Mouse (Mus musculus) neural tube, embryonic 11.5 days (tissue): Measurements from ENCODE around the gene Agbl4. TPM values are rescaled to one million over a fixed set of nuclear protein-coding genes. Genes with fewer than 3 reads are reported as not detected.

Experiments
- ATAC-seq: fragments of 200-750 bp; cut with Nextera tagmentation; 2 replicates; pipeline ENCODE4 v1.8.0; 2017; ENCODE audit warnings: moderate number of reproducible peaks, mild to moderate bottlenecking, moderate TSS enrichment, moderate library complexity; ENCODE audit not compliant: insufficient read depth, low FRiP score, low TSS enrichment
- DNase-seq: peaks from one replicate; pipeline ENCODE4 v3.0.0-alpha.2; 2015; ENCODE audit warnings: low spot score
- H3K27ac ChIP-seq: fragments of 300-500 bp; sonication (generic); 2 replicates; pipeline ENCODE4 v1.5.1; 2014; ENCODE audit warnings: low read depth, mild to moderate bottlenecking, low read length
- H3K27me3 ChIP-seq: fragments of 300-500 bp; sonication (generic); 2 replicates; pipeline ENCODE4 v1.6.1; 2014; ENCODE audit warnings: mild to moderate bottlenecking, low read length, mixed read lengths; ENCODE audit not compliant: control insufficient read depth, insufficient read depth
- H3K36me3 ChIP-seq: fragments of 300-500 bp; sonication (generic); 2 replicates; pipeline ENCODE4 v1.6.1; 2014; ENCODE audit warnings: mild to moderate bottlenecking, low read length, moderate library complexity, mixed read lengths; ENCODE audit not compliant: control insufficient read depth, insufficient read depth
- H3K4me1 ChIP-seq: fragments of 300-500 bp; sonication (generic); 2 replicates; pipeline ENCODE4 v1.6.1; 2014; ENCODE audit warnings: low read length, mixed read lengths; ENCODE audit not compliant: control insufficient read depth, insufficient read depth
- H3K4me2 ChIP-seq: fragments of 300-500 bp; sonication (generic); 2 replicates; pipeline ENCODE4 v1.6.1; 2014; ENCODE audit warnings: low read depth, mild to moderate bottlenecking, moderate library complexity
- H3K4me3 ChIP-seq: fragments of 300-500 bp; sonication (generic); 2 replicates; pipeline ENCODE4 v1.5.1; 2014; ENCODE audit warnings: low read depth, low read length
- H3K9ac ChIP-seq: fragments of 300-500 bp; sonication (generic); 2 replicates; pipeline ENCODE4 v1.6.1; 2014; ENCODE audit warnings: mild to moderate bottlenecking, low read length
- H3K9me3 ChIP-seq: fragments of 300-500 bp; sonication (generic); 2 replicates; pipeline ENCODE4 v1.6.1; 2016; ENCODE audit warnings: low read length; ENCODE audit not compliant: control insufficient read depth
- WGBS: fragments of 180-500 bp; shearing (Covaris S2); extraction: QIAGEN DNeasy Blood & Tissue Kit; methylation state at CpG from one replicate; pipeline ENCODE4 v1.1.7; 2014; 5-methylcytosine and 5-hydroxymethylcytosine counted together
- polyA plus RNA-seq: library from polyadenylated mRNA; unstranded; fragments of >200 nt; fragmentation: Nextera tagmentation; extraction: Ambion mirVana; gene quantifications from 2 replicates; pipeline ENCODE4 v1.2.1, GENCODE M21; 2014

The Agbl4 gene
- polyA plus RNA-seq, 1 experiment from 2014 or later: 1.1 TPM

- Histone ChIP-seq H3K4me2 (no peak overlapping the region), H3K4me1 (no peaks in the 10 kb centered on the region), H3K27ac (no peak overlapping the region), H3K9me3 (no peaks in the 10 kb centered on the region), H3K9ac (no peak overlapping the region), H3K36me3 (peaks cover 8% of the 10 kb centered on the region), H3K4me3 (no peak overlapping the region), H3K27me3 (no peaks in the 10 kb centered on the region)
- DNase-seq (no peak), ATAC-seq (no peak)
- WGBS: 87% methylated on average over 5 of the region's 5 CpGs
Measured at GRCm38 (mm10) chr4:111455621-111456020, 1058.2 kb downstream of the Agbl4 start.

DNA sequence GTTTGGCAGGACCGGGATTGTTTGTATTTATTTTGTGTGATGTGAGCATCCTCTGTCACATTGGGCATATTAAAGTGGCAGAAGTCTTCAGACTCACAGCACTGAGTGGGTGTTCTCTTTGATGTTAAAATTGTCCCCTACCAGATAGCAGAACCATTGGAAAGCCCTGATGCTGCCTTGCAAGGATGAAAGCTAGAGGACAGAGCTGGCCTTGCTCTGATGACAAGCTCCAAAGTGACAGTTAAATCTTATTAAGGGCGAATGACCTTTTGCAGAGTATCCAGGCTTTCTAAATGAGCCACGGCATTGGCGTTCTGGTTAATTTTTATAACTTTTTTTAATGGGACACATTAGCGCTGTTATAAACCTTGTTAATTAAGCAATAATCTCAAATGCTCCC, 1060.1 kb downstream of the Agbl4 start:
- no peaks in the 10 kb centered on the region for H3K4me1 ChIP-seq
- DNase-seq (no peak), ATAC-seq (no peak)
- H3K9me3 ChIP-seq: no peaks in the 10 kb centered on the region
- H3K27me3 ChIP-seq: no peaks in the 10 kb centered on the region
- H3K36me3 ChIP-seq: peaks cover 8% of the 10 kb centered on the region
- H3K27ac ChIP-seq: no peak overlapping the region; the same call in 1 of the 2 replicates
- no peak overlapping the region for H3K9ac ChIP-seq
- H3K4me2 ChIP-seq: no peak overlapping the region
- no peak overlapping the region for H3K4me3 ChIP-seq
- WGBS: 74% methylated on average over 5 of the region's 5 CpGs

- H3K4me2 ChIP-seq: no peak overlapping the region
- no peaks in the 10 kb centered on the region for H3K4me1 ChIP-seq
- H3K9me3 ChIP-seq: no peaks in the 10 kb centered on the region
- H3K27me3 ChIP-seq: no peaks in the 10 kb centered on the region
- 90% methylated on average over 2 of the region's 2 CpGs for WGBS
- H3K9ac ChIP-seq: no peak overlapping the region
- ATAC-seq (no peak), DNase-seq (no peak)
- no peak overlapping the region for H3K27ac ChIP-seq
- no peaks in the 10 kb centered on the region for H3K36me3 ChIP-seq
- no peak overlapping the region for H3K4me3 ChIP-seq
Measured at GRCm38 (mm10) chr4:111467293-111467773, 1069.9 kb downstream of the Agbl4 start.

- WGBS: 89% methylated on average over 4 of the region's 4 CpGs
- H3K9ac ChIP-seq: no peak overlapping the region
Measured at GRCm38 (mm10) chr4:111467796-111468195, 1070.3 kb downstream of the Agbl4 start.

DNA sequence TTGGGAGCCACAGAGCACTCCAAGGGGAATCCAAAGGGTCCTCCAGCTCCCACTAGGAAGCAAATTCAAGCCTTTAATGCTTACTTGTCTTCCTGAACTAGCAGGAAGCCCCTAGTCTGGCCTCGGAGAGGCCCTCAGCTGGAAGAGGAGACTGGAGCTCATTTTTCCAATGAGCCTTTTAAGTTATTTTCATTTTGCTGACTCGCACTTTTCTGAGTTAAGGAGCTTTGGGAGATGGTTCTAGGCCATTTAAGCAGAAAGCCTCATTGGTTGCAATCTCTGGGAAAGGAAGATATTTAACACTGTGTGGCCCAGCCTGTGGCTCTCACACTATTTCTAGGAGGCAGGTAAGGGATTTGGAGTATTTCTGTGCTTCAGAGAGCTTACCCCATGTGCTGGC, 1072.4 kb downstream of the Agbl4 start:
- H3K27ac ChIP-seq: no peak overlapping the region
- H3K9ac ChIP-seq: no peak overlapping the region
- no peak overlapping the region for H3K4me3 ChIP-seq
- no peaks in the 10 kb centered on the region for H3K27me3 ChIP-seq
- no peaks in the 10 kb centered on the region for H3K9me3 ChIP-seq
- ATAC-seq: no peak
- no peaks in the 10 kb centered on the region for H3K36me3 ChIP-seq
- WGBS: 79% methylated on average over 2 of the region's 2 CpGs
- DNase-seq: no peak
- no peaks in the 10 kb centered on the region for H3K4me1 ChIP-seq
- H3K4me2 ChIP-seq: no peak overlapping the region

More at GRCm38 (mm10) chr4:111467796-111468195, 1070.3 kb downstream of the Agbl4 start:
- ATAC-seq: no peak
- H3K4me3 ChIP-seq: no peak overlapping the region
- no peaks in the 10 kb centered on the region for H3K36me3 ChIP-seq
- H3K4me1 ChIP-seq: no peaks in the 10 kb centered on the region
- H3K27ac ChIP-seq: no peak overlapping the region
- no peaks in the 10 kb centered on the region for H3K9me3 ChIP-seq
- no peak for DNase-seq
- no peaks in the 10 kb centered on the region for H3K27me3 ChIP-seq
- no peak overlapping the region for H3K4me2 ChIP-seq

DNA sequence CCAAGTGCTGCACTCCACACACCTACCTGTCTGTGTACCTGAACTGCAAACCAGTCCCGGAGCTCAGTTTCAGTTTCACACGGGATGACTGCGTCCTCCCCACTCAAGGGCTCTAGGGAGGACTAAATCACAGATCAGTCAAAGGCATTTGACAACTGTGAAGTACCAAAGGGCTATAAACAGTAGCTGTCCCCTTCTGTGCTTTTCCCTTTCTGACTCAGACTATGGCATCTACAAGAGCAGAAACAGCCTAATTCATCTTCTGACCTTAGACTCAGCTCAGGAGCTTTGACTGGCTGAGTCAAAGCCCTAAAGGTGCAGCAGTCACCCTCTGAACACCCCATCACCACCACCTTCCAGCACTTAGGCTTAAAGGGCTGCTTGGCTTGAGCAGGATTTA, 1074.3 kb downstream of the Agbl4 start:
- DNase-seq: no peak
- Histone ChIP-seq H3K4me3 (no peak overlapping the region), H3K36me3 (no peaks in the 10 kb centered on the region), H3K9ac (no peak overlapping the region), H3K27ac (no peak overlapping the region), H3K4me1 (no peaks in the 10 kb centered on the region), H3K4me2 (no peak overlapping the region), H3K9me3 (no peaks in the 10 kb centered on the region), H3K27me3 (no peaks in the 10 kb centered on the region)
- 64% methylated on average over 3 of the region's 3 CpGs for WGBS
- no peak; the same call in 1 of the 2 replicates for ATAC-seq

GRCm38 (mm10) chr4:111472511-111472910, 1075.0 kb downstream of the Agbl4 start:
- DNase-seq (no peak), ATAC-seq (no peak)
- 70% methylated on average over 3 of the region's 3 CpGs for WGBS
- H3K9ac ChIP-seq: no peak overlapping the region
- no peak overlapping the region for H3K4me2 ChIP-seq
- H3K27ac ChIP-seq: no peak overlapping the region
- no peaks in the 10 kb centered on the region for H3K9me3 ChIP-seq
- H3K27me3 ChIP-seq: no peaks in the 10 kb centered on the region
- H3K4me1 ChIP-seq: no peaks in the 10 kb centered on the region
- H3K36me3 ChIP-seq: no peaks in the 10 kb centered on the region
- H3K4me3 ChIP-seq: no peak overlapping the region

DNA sequence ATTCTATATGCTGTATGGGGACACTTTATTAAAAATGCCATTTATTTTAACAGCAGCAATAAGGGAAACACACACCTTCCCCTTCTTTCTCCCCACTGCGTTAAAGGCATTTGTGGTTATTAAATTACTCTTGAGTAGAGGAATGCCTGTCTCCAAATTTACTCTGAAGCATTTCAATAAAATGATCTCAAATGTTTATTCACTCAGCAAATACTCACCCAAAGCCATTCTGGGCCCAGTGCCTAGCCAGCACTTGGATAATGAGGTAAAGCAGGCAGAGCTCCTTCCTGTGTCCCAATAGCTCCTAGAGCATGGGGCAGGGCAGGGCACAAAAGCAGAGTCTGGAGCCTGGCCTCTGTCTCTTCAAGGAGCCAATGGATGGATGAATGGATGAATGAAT, 1075.6 kb downstream of the Agbl4 start:
- no peak overlapping the region for H3K4me2 ChIP-seq
- ATAC-seq (no peak), DNase-seq (no peak)
- no peaks in the 10 kb centered on the region for H3K27me3 ChIP-seq
- no peaks in the 10 kb centered on the region for H3K4me1 ChIP-seq
- H3K27ac ChIP-seq: no peak overlapping the region
- 96% methylated on average over 1 of the region's 1 CpGs for WGBS
- H3K4me3 ChIP-seq: no peak overlapping the region
- no peak overlapping the region for H3K9ac ChIP-seq
- no peaks in the 10 kb centered on the region for H3K36me3 ChIP-seq
- no peaks in the 10 kb centered on the region for H3K9me3 ChIP-seq

DNA sequence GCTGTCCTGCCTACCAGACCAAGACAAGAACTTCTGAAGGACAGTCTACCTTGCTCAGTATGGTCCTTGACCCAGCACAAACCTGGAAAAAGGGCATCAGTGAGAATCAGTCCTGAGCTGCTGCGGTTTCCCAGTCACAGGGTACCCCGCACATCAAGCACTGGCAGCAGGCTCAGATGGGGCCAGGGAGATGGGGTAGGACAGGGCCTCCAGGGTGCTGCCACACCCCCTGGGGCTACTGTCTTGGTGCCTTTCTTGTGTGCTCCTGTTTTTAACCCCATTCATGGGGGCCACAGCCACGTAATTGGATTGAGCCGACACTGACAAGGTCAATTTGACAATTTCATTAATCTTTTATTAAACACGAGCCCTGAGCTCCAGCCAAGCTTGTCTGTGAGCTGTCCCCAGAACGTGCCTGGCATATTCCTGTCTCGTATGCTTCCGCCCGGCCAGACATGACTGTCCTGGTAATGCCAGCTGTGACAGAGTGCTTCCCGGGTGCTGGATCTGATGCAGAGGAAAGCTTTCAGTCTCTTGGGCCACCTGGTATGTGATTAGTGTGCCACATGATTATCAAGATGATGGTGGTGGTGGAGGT, 1078.0 kb downstream of the Agbl4 start:
- no peak overlapping the region for H3K4me2 ChIP-seq

More for the DNA sequence above, 1078.0 kb downstream of the Agbl4 start:
- ATAC-seq (no peak), DNase-seq (no peak)
- 69% methylated on average over 10 of the region's 10 CpGs for WGBS
- Histone ChIP-seq H3K27ac (no peak overlapping the region), H3K4me1 (no peaks in the 10 kb centered on the region), H3K27me3 (no peaks in the 10 kb centered on the region), H3K9ac (no peak overlapping the region), H3K4me3 (no peak overlapping the region), H3K9me3 (no peaks in the 10 kb centered on the region), H3K36me3 (no peaks in the 10 kb centered on the region)
